Mouse (Mus musculus) stomach, adult 2 months (tissue): ENCODE measurements around the gene Ubtf. TPM values are rescaled to one million over a fixed set of nuclear protein-coding genes. Genes with fewer than 3 reads are reported as not detected.

Source experiments
- polyA plus RNA-seq: library from polyadenylated mRNA; depleted of rRNA; stranded (reverse); fragments of >200 nt; gene quantifications from 2 replicates; pipeline ENCODE4 v1.2.3, GENCODE M21; 2012; rRNA removed

The Ubtf gene
- 9.5 and 10.8 TPM in 2 replicates for polyA plus RNA-seq

GRCm38 (mm10) chr11:102319410-102319792 lies at the start of gene Ubtf:
TSS of gene Ubtf (minus strand) at chr11:102319742.

GRCm38 (mm10) chr11:102366103-102366502 lies 46.6 kb upstream of the Ubtf start, which contains the start of gene Slc4a1:
TSS of gene Slc4a1 (minus strand) at chr11:102366203.

GRCm38 (mm10) chr11:102296491-102297472 lies 22.8 kb downstream of the Ubtf start, which contains the start of gene Atxn7l3:
TSS of gene Atxn7l3 (minus strand) at chr11:102296631.

GRCm38 (mm10) chr11:102284501-102285094 lies 34.9 kb downstream of the Ubtf start, which contains the start of gene Tmub2:
TSS of gene Tmub2 (plus strand) at chr11:102284931.

GRCm38 (mm10) chr11:102268520-102269244 lies 50.9 kb downstream of the Ubtf start, which contains the start of gene Asb16:
TSS of gene Asb16 (plus strand) at chr11:102268743.

Other genes with a start within 250 kb of the Ubtf start
- 5.3 and 5.5 TPM in 2 replicates for gene Mpp2, start 231.2 kb downstream of the Ubtf start, polyA plus RNA-seq
- 1.8 and 2.7 TPM in 2 replicates for gene Ppy, start 218.4 kb downstream of the Ubtf start, polyA plus RNA-seq
- gene Pyy, start 211.9 kb downstream of the Ubtf start, polyA plus RNA-seq: 111 and 118 TPM in 2 replicates
- 0.04 and 0.10 TPM in 2 replicates for gene Nags, start 174.2 kb downstream of the Ubtf start, polyA plus RNA-seq
- gene Tmem101, start 163.3 kb downstream of the Ubtf start, polyA plus RNA-seq: 10.9 and 13.8 TPM in 2 replicates
- gene Lsm12, start 134.4 kb downstream of the Ubtf start, polyA plus RNA-seq: 13.8 and 14.1 TPM in 2 replicates
- gene G6pc3, start 130.1 kb downstream of the Ubtf start, polyA plus RNA-seq: 52.2 and 57.6 TPM in 2 replicates
- gene Hdac5, start 89.6 kb downstream of the Ubtf start, polyA plus RNA-seq: 70.4 and 80.7 TPM in 2 replicates
- gene BC030867, start 70.9 kb downstream of the Ubtf start, polyA plus RNA-seq: 1.4 and 2.3 TPM in 2 replicates
- gene Asb16, start 51.0 kb downstream of the Ubtf start, polyA plus RNA-seq: 0.96 and 1.2 TPM in 2 replicates
- gene Tmub2, start 34.8 kb downstream of the Ubtf start, polyA plus RNA-seq: 20.3 and 22.6 TPM in 2 replicates
- gene Atxn7l3, start 23.1 kb downstream of the Ubtf start, polyA plus RNA-seq: 19.6 and 21.3 TPM in 2 replicates
- 0.03 TPM in 1 of 2 replicates, not detected in the other for gene Slc4a1, start 46.5 kb upstream of the Ubtf start, polyA plus RNA-seq
- gene Rundc3a, start 73.7 kb upstream of the Ubtf start, polyA plus RNA-seq: 4.0 and 6.2 TPM in 2 replicates
- gene Slc25a39, start 88.2 kb upstream of the Ubtf start, polyA plus RNA-seq: 308 and 460 TPM in 2 replicates
- 97.0 and 100.0 TPM in 2 replicates for gene Grn, start 110.6 kb upstream of the Ubtf start, polyA plus RNA-seq
- 8.8 and 13.8 TPM in 2 replicates for gene Fam171a2, start 127.9 kb upstream of the Ubtf start, polyA plus RNA-seq
- gene Itga2b, start 150.4 kb upstream of the Ubtf start, polyA plus RNA-seq: 3.3 and 5.0 TPM in 2 replicates
- gene Gpatch8, start 236.7 kb upstream of the Ubtf start, polyA plus RNA-seq: 4.9 and 6.5 TPM in 2 replicates